Mouse (Mus musculus): ENCODE measurements at regions not wholly inside any gene's neighbourhood (a gene's known extent, or its start where the extent isn't known, plus 50 kb on each side); places are given as distances from the start of the nearest gene placed in this dataset.

- intact Hi-C loops (cut with DNase I) = no loop called here
- no peak for DNase-seq (ENCODE audit: low spot score in 2 of 2)
Observed at GRCm38 (mm10) chr10:23530715-23531114, 180.1 kb upstream of the Eya4 start.

GRCm38 (mm10) chr10:23526796-23527195 is 176.2 kb upstream of the Eya4 start:
- intact Hi-C loops (cut with DNase I) = no loop called here
- DNase-seq (ENCODE audit: low spot score in 2 of 2) = no peak

- intact Hi-C loops (cut with DNase I) = no loop called here
- no peak for DNase-seq (ENCODE audit: low spot score in 2 of 2)
Observed at GRCm38 (mm10) chr10:23522664-23523063, 172.1 kb upstream of the Eya4 start.

GRCm38 (mm10) chr10:23493647-23494046 is 143.1 kb upstream of the Eya4 start:
- no peak for DNase-seq (ENCODE audit: low spot score in 2 of 2)
- intact Hi-C loops (cut with DNase I) = no loop called here

GRCm38 (mm10) chr10:23492971-23493370 is 142.4 kb upstream of the Eya4 start:
- DNase-seq (ENCODE audit: low spot score in 2 of 2) = no peak
- intact Hi-C loops (cut with DNase I) = no loop called here

GRCm38 (mm10) chr10:23488996-23489395 is 138.4 kb upstream of the Eya4 start:
- intact Hi-C loops (cut with DNase I) = no loop called here
- DNase-seq (ENCODE audit: low spot score in 2 of 2) = no peak

- intact Hi-C loops (cut with DNase I) = no loop called here
- DNase-seq (ENCODE audit: low spot score in 2 of 2) = no peak
Observed at GRCm38 (mm10) chr10:23480474-23480873, 129.9 kb upstream of the Eya4 start.

GRCm38 (mm10) chr10:23478902-23479301 is 128.3 kb upstream of the Eya4 start:
- no peak for DNase-seq (ENCODE audit: low spot score in 2 of 2)
- intact Hi-C loops (cut with DNase I) = no loop called here

- DNase-seq (ENCODE audit: low spot score in 2 of 2) = no peak
- intact Hi-C loops (cut with DNase I) = no loop called here
Observed at GRCm38 (mm10) chr10:23477104-23477503, 126.5 kb upstream of the Eya4 start.

- intact Hi-C loops (cut with DNase I) = no loop called here
Observed at GRCm38 (mm10) chr10:23450997-23451396, 100.4 kb upstream of the Eya4 start.

GRCm38 (mm10) chr10:23450647-23450979 is 100.0 kb upstream of the Eya4 start:
- intact Hi-C loops (cut with DNase I) = no loop called here

More at GRCm38 (mm10) chr10:23450997-23451396, 100.4 kb upstream of the Eya4 start:
- no peak for DNase-seq (ENCODE audit: low spot score in 2 of 2)

GRCm38 (mm10) chr10:23449860-23450646 is 99.5 kb upstream of the Eya4 start:
- DNase-seq (ENCODE audit: low spot score in 2 of 2) = no peak
- intact Hi-C loops (cut with DNase I) = no loop called here

More at GRCm38 (mm10) chr10:23450647-23450979, 100.0 kb upstream of the Eya4 start:
- no peak for DNase-seq (ENCODE audit: low spot score in 2 of 2)

GRCm38 (mm10) chr10:23448976-23449859 is 98.6 kb upstream of the Eya4 start:
- DNase-seq (ENCODE audit: low spot score in 2 of 2) = no peak
- intact Hi-C loops (cut with DNase I) = no loop called here

- intact Hi-C loops (cut with DNase I) = no loop called here
- no peak for DNase-seq (ENCODE audit: low spot score in 2 of 2)
Observed at GRCm38 (mm10) chr10:23430376-23430775, 79.8 kb upstream of the Eya4 start.

- intact Hi-C loops (cut with DNase I) = no loop called here
- DNase-seq (ENCODE audit: low spot score in 2 of 2) = no peak
Observed at GRCm38 (mm10) chr10:23413794-23414518, 63.4 kb upstream of the Eya4 start.

- no peak for DNase-seq (ENCODE audit: low spot score in 2 of 2)
- intact Hi-C loops (cut with DNase I) = loop anchor here (5.0 kb wide), 1 partner anchor 286 kb away; no protein-coding TSS in a partner anchor
Observed at GRCm38 (mm10) chr10:23403351-23403938, 52.9 kb upstream of the Eya4 start.

All from left cerebral cortex, postnatal 14 days (tissue).